Mouse (Mus musculus): ENCODE data around the gene Kctd15.

The Kctd15 gene

DNA sequence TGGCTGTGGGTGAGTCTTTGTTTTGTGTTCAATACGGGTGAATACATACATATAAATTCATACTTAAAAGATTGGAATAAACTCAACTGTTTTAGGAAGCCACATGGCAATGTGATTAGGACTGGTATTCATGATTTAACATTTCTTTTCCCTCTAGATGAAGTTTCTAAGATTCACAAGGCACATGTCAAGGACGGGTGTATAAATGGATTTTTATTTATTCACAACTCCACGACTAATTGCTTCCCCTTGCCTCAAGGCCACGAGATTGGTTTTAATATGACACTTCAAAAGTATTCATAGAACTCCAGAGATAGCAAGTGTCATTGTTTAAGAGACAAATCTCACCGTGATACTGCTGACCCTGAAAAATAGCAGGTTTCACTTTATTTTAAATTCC, at the start of gene Kctd15:
Gene Kctd15 (minus strand): TSS at position 101 of the 400 bp plus-strand sequence.
- no peak for DNase-seq

- DNase-seq: peak; percentile 28
These were observed 47.9 kb upstream of the Kctd15 start for GRCm38 (mm10) chr7:34704401-34704800.

GRCm38 (mm10) chr7:34703437-34703836, 46.9 kb upstream of the Kctd15 start:
- DNase-seq: peak; percentile 59

DNA sequence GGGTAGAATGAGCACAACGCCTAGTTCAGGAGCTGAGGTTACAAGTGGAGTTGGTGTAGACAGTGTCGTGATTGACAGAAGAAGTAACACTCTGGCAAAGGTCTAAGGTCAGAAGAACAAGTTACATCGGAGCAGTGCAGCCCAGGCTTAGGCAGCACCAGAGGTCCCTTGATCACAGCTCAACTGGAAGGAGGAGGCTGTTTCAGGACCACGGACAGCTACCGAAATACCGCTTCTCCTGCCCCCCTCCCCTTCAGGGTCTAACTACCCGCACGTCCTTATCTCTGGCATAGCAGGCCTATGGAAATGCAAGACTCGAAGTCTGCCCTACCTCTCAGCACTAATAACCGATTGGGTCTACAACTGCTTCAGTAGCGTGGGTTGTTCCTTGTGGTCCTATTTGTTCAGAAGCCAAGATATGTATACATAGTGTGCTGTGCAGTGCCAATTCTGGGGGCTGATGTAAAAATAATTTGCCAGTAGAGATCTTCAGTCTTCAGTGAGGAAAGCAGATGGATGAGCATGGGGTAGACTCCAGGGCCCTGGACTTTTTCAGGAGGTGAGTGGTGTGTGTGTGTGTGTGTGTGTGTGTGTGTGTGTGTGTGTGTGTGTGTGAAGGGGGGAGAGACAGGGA, 46.3 kb upstream of the Kctd15 start:
- DNase-seq: peak; percentile 88

DNA sequence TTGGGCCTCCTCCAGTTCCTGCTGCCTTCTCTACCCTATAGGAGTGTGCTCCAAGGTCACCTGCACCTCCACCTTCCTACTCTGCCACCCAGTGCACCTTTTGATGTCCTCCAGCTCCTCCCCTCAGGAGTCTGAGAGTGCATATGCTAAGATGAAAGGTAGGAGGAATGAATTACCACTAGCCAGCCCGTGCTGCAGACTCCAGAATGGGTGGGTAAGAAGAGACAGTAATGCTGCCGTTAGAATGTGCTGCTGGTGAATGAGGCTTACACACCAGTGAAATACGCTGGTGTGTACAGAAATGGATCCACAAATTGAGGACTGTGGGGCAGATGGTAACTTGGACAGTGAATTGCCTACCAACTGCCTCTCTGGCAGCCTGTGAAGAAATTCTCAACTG, 43.4 kb upstream of the Kctd15 start:
- no peak for DNase-seq

DNA sequence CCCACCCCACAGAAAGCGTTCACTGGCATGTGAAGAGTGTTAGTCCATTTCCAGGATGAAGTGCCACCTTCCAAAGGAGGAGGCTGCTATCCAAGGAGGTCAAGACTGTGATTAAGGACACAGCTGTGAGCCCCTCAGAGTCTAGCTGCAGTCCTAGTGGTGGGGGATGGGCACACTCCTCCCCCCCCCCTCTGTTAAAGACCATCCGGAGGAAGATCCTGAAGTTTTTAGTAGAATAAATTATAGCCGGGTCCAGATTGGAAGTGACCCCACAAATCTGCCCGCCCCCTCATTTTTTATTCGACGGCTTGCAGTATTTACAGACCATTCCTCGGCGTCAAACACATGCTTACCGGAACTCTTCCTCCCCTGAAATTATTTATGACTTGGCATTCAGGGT, 41.7 kb upstream of the Kctd15 start:
- DNase-seq: peak; percentile 57

- DNase-seq: no peak
These were observed 39.6 kb upstream of the Kctd15 start for GRCm38 (mm10) chr7:34696086-34696485.

DNA sequence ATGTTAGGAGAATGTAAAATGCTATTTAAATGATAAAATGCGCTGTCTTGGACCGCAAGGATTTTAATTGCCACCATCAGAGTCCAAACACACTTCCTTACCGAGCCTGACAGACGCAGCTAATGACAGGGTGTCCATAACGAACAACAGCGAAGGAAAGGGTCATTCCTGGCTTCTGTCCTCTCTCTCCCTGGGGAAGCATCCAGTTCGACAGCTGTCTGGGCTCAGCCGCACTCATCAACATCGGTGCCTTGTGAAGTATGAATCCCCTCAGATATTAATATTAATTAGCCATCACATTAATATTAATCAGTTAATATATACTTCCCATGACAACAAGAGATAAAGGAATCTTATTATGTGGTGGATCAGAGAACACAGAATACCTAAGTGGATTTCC, 38.4 kb upstream of the Kctd15 start:
- DNase-seq: peak; percentile 43

- no peak for DNase-seq
These were observed 37.4 kb upstream of the Kctd15 start for GRCm38 (mm10) chr7:34693916-34694315.

DNA sequence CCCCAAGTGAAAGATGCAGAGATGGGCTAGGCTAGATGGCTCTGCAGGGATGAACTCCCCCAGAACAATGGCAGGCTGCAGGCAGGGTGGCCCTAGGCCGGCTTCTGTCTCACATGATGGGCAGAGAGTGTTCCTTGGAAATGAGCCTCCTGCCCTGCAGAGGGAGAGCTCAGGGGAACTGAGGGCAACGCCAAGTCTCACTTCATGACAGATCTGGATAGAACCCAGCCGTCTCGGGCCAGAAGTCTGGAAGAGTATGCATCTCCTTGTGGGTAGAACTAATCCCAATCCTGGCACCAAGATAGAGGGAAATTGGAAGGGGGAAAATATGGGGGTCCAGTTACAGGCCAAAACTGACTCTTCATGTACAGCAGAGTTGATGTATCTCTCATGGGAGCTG, 36.5 kb upstream of the Kctd15 start:
- DNase-seq: no peak

- DNase-seq: no peak
These were observed 33.6 kb upstream of the Kctd15 start for GRCm38 (mm10) chr7:34690111-34690510.

DNA sequence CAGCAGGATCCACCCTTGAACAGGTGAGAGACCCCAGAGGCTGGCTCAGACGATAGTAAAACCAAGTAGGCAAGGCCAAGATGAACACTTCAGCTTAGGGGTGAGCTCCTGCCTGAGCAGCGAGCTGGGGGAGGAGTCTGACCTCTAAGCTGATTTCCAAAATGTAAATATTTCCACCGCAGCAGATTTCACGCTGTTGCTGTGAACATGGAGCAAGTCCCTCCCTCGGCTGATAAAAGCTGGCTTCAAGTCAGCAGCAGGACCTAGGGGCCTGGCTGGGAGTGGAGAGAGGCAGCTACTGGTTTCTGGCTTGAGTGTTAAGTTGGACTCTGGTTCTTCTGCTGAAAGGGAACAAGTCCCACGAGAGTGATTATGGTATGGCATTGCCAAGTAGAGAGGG, 32.5 kb upstream of the Kctd15 start:
- no peak for DNase-seq

DNA sequence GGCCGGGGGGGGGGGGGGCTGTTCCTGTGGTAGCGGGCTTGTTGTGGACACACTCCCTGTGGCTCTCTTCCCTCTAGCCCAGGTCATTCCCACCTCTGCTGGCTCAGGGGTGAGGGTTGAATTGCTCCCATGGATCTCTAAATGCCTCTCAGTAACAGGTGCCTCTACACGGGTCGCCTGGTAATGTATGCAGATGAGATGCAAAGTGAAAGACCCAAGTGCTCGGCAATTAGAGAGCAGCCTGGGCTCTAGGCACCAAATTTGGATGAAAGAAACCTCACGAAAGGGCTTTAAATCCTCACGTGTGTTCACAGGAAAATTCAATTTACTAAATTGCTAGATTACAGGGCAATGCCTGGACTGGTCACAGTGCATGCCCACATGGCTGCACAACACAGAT, 29.3 kb upstream of the Kctd15 start:
- no peak for DNase-seq

DNA sequence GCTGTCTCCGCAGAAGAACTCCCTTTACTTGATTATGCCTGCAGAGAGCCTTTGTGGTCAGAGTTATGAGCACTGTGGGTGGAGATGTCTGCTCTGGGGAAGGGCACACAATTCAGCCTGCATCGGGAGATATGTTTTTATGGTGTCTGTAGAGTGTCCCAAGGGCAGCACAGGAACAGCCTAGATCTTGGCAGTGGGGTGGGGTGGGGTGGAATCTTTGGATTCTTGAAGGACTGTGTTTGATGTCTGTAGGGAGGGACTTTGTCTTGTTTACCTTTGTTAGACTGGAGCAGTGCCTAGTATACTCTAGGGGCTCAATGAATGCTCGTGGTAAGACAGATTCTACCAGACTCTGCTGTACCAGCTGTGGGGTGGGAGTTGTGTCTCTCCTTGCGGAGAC, 28.6 kb upstream of the Kctd15 start:
- DNase-seq: no peak

DNA sequence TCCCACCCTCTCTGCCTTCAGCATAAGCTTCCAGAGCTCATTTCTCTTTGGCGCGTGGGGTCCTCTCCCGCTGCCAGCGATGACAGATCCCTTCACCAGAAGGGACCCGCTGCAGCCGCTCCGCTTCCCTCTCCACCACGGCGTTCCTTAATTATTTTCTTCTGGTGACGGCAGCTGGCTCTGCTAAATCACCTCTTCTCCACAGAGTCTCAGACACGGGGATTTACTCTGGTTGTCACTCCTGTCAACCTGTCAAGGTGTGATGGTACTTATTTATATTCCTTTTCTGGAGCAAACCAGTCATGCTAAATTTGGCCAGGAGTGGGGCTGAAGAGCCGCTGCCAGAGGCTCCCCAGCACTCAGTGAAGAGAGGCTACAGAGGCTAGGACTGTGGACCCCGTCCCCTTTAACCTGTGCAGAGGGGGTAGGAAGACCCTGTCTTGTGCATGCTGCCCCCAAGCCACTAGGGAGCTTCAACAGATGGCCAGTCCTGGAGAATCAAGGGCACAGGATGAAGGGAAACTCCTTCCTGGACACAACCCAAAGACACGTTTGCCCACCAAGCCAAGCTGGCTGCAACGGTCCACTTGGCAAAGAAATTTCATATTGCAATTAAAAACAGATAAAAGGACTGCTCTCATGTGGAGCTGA, 24.4 kb upstream of the Kctd15 start:
- no peak for DNase-seq

GRCm38 (mm10) chr7:34679886-34680285, 23.4 kb upstream of the Kctd15 start:
- no peak for DNase-seq

GRCm38 (mm10) chr7:34675831-34676514, 19.4 kb upstream of the Kctd15 start:
- peak; percentile 89 for DNase-seq

- DNase-seq: no peak
These were observed 18.7 kb upstream of the Kctd15 start for GRCm38 (mm10) chr7:34675120-34675790.

DNA sequence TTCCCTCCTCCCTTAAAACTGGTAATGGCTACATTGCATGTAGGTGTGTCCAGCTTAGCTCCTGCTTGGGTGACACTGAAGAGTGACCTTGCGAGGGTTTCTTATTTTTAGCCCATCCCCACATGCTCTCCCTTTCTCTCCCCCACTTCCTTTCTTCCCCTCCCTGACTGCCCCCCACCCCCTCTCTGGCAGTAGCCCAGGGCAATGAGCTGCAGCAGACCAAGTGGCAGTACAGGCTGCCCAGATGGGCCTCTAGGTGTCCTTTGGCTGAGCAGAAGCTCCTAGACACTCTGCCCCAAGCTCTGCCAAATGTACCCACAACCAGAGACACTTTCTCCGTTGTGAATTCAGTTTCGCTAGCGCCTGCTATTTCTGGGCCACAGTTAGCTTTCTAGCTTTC, 16.4 kb upstream of the Kctd15 start:
- no peak for DNase-seq

- peak; percentile 95 for DNase-seq
These were observed 15.4 kb upstream of the Kctd15 start for GRCm38 (mm10) chr7:34671911-34672310.

GRCm38 (mm10) chr7:34670778-34671177, 14.2 kb upstream of the Kctd15 start:
- no peak for DNase-seq

GRCm38 (mm10) chr7:34669336-34669735, 12.8 kb upstream of the Kctd15 start:
- no peak for DNase-seq

GRCm38 (mm10) chr7:34667874-34668273, 11.3 kb upstream of the Kctd15 start:
- DNase-seq: peak; percentile 62

GRCm38 (mm10) chr7:34663145-34663544, 6.6 kb upstream of the Kctd15 start:
- DNase-seq: no peak

Data from kidney, postnatal 10 days (tissue).